8 mouse cellular contexts compared by ENCODE assay signal in genomic region chr13:36696351-36696771, GRCm38 (mm10). TPM values are rescaled to one million over a fixed set of nuclear protein-coding genes. Genes with fewer than 3 reads are reported as not detected.
DNase-seq lines count a peak whose midpoint lies in the region; ATAC-seq lines count a peak whose summit lies in the region.

No protein-coding gene starts in this region.

- ATAC-seq in intestine, embryonic 16.5 days: no peak

- no peak overlapping the region for H3K4me2 ChIP-seq in intestine, embryonic 16.5 days (ENCODE audit: low read depth, low read length)

- 82% methylated on average over 8 of the region's 8 CpGs for WGBS in intestine, embryonic 16.5 days

- H3K9me3 ChIP-seq in intestine, embryonic 16.5 days (ENCODE audit: control insufficient read depth, low read length): no peaks in the 10 kb centered on the region

- H3K27me3 ChIP-seq in intestine, embryonic 16.5 days (replicated peaks; ENCODE audit: control insufficient read depth, insufficient read depth, low read length): no peaks in the 10 kb centered on the region

- peak; percentile 78 for DNase-seq in right cerebral cortex, adult 18-20 months
- DNase-seq in right cerebral cortex, postnatal 4 days: no peak
- peak; percentile 80 for DNase-seq in cerebellum, adult 9-10 months
- peak; percentile 10 to 17 for DNase-seq in kidney, adult 8-10 months
- DNase-seq in right cerebral cortex, postnatal 25 days: peak; percentile 50
- DNase-seq in c-Kit-positive CD71-positive TER-119-positive erythroid progenitor cells, embryonic 14.5 days (ENCODE audit: low spot score): no peak
- DNase-seq in spleen, postnatal 4 days (ENCODE audit: low spot score in 2 of 2): no peak

- H3K4me3 ChIP-seq in intestine, embryonic 16.5 days (ENCODE audit: low read length): no peak overlapping the region

- no peaks in the 10 kb centered on the region for H3K4me1 ChIP-seq in intestine, embryonic 16.5 days (ENCODE audit: control insufficient read depth, insufficient read depth, low read length)

- H3K9ac ChIP-seq in intestine, embryonic 16.5 days (ENCODE audit: low read depth, low read length): no peak overlapping the region

- no peak overlapping the region for H3K27ac ChIP-seq in intestine, embryonic 16.5 days (ENCODE audit: low read length)

- no peaks in the 10 kb centered on the region for H3K36me3 ChIP-seq in intestine, embryonic 16.5 days (ENCODE audit: control insufficient read depth, insufficient read depth, low read length)

RNA-seq across cellular contexts. Expression of gene Nrn1, which starts 38.6 kb away (rescaled TPM):
- polyA plus RNA-seq in intestine, embryonic 16.5 days (2015; fragmentation: Nextera tagmentation; extraction: Ambion mirVana): 75.3 and 96.3 TPM in 2 replicates

Comparison
In these comparisons a context has a peak if more than half of its experiments do, and no peak if none do; other contexts are left out.
1. DNase-seq: peak in right cerebral cortex, adult 18-20 months (single experiment), cerebellum, adult 9-10 months (single experiment), kidney, adult 8-10 months (2 of 2) and right cerebral cortex, postnatal 25 days (single experiment); none in right cerebral cortex, postnatal 4 days (single experiment), c-Kit-positive CD71-positive TER-119-positive erythroid progenitor cells, embryonic 14.5 days (single experiment) and spleen, postnatal 4 days (0 of 2).